7 mouse cellular contexts compared by ENCODE assay signal in the genomic region with DNA sequence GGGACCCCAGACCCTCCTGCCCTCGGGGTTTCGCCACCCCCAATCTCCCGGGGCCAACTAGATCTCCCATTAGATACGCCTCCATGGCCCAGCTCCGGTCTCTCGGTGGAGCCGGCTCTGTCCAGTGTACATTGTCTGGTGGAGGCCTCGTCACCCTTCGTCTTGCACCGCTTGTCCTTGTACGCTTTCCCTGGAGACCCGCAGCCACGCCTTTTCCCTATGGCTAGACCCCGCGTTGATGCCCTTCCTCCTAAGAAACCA. TPM values are rescaled to one million over a fixed set of nuclear protein-coding genes. Genes with fewer than 3 reads are reported as not detected.
A peak's percentile ranks its signal among the peaks of the same experiment; 100 is the strongest.
DNase-seq lines count a peak whose midpoint lies in the region; ATAC-seq and TF ChIP-seq lines count a peak whose summit lies in the region.

No protein-coding gene starts in this region.

- H3K9me3 ChIP-seq in lung, embryonic 16.5 days (ENCODE audit: control insufficient read depth, low read length), result no peaks in the 10 kb centered on the region
- H3K9me3 ChIP-seq in forebrain, embryonic 10.5 days, result no peaks in the 10 kb centered on the region
- no peaks in the 10 kb centered on the region for H3K9me3 ChIP-seq in limb, embryonic 12.5 days

- no peak overlapping the region for H3K27ac ChIP-seq in lung, embryonic 16.5 days (ENCODE audit: low read length)
- peak overlapping the region; percentile 89 for H3K27ac ChIP-seq in forebrain, embryonic 10.5 days
- no peak overlapping the region for H3K27ac ChIP-seq in limb, embryonic 12.5 days
- H3K27ac ChIP-seq in small intestine, adult 2 months (ENCODE audit: insufficient read depth, low read depth, low read length), result no peak overlapping the region

- peaks cover 15% of the 10 kb centered on the region for H3K4me1 ChIP-seq in lung, embryonic 16.5 days (replicated peaks; ENCODE audit: control insufficient read depth, insufficient read depth, low read length)
- peaks cover 21% of the 10 kb centered on the region for H3K4me1 ChIP-seq in forebrain, embryonic 10.5 days
- peaks cover 18% of the 10 kb centered on the region for H3K4me1 ChIP-seq in limb, embryonic 12.5 days (replicated peaks)
- H3K4me1 ChIP-seq in small intestine, adult 2 months (ENCODE audit: control insufficient read depth, insufficient read depth, insufficient read length, low read length), result peaks cover 6% of the 10 kb centered on the region

- peak overlapping the region; percentile 90 for H3K4me2 ChIP-seq in lung, embryonic 16.5 days (ENCODE audit: low read depth, low read length)
- H3K4me2 ChIP-seq in limb, embryonic 12.5 days, result peak overlapping the region; percentile 73

- ATAC-seq in lung, embryonic 16.5 days (ENCODE audit: low read depth), result no peak
- ATAC-seq in limb, embryonic 12.5 days (ENCODE audit: insufficient number of reproducible peaks, insufficient read depth, low FRiP score, low TSS enrichment, low read depth), result no peak

- WGBS in lung, embryonic 16.5 days, result 0% methylated on average over 15 of the region's 15 CpGs
- 4% methylated on average over 15 of the region's 15 CpGs for WGBS in forebrain, embryonic 10.5 days
- 4% methylated on average over 15 of the region's 15 CpGs for WGBS in limb, embryonic 12.5 days
- WGBS in small intestine, adult 2 months, result under 1% methylated on average over 15 of the region's 15 CpGs

- H3K4me3 ChIP-seq in lung, embryonic 16.5 days (ENCODE audit: low read length), result peak overlapping the region; percentile 73
- H3K4me3 ChIP-seq in forebrain, embryonic 10.5 days, result peak overlapping the region; percentile 84
- peak overlapping the region; percentile 59 for H3K4me3 ChIP-seq in limb, embryonic 12.5 days (replicated peaks)
- H3K4me3 ChIP-seq in small intestine, adult 2 months (ENCODE audit: low read depth, low read length), result peak overlapping the region; percentile 89

- DNase-seq in lung, adult 18-20 months, result no peak
- DNase-seq in forebrain, embryonic 10.5 days (ENCODE audit: extremely low spot score, low spot score), result no peak
- no peak for DNase-seq in layer of hippocampus, adult 8-10 months (ENCODE audit: low spot score in 2 of 2)
- no peak for DNase-seq in frontal cortex, postnatal 25 days (ENCODE audit: low spot score in 2 of 2)

- no peaks in the 10 kb centered on the region; the same call in 1 of the 2 replicates for H3K27me3 ChIP-seq in lung, embryonic 16.5 days (ENCODE audit: control insufficient read depth, insufficient read depth, low read depth, low read length)
- H3K27me3 ChIP-seq in forebrain, embryonic 10.5 days (ENCODE audit: poor library complexity, severe bottlenecking), result no peaks in the 10 kb centered on the region
- no peaks in the 10 kb centered on the region for H3K27me3 ChIP-seq in limb, embryonic 12.5 days
- no peaks in the 10 kb centered on the region for H3K27me3 ChIP-seq in small intestine, adult 2 months (ENCODE audit: control insufficient read depth, insufficient read depth, low read length)

- H3K36me3 ChIP-seq in lung, embryonic 16.5 days (ENCODE audit: control insufficient read depth, insufficient read depth, low read length), result no peaks in the 10 kb centered on the region
- peaks cover 23% of the 10 kb centered on the region for H3K36me3 ChIP-seq in forebrain, embryonic 10.5 days (replicated peaks)
- H3K36me3 ChIP-seq in limb, embryonic 12.5 days, result no peaks in the 10 kb centered on the region
- H3K36me3 ChIP-seq in small intestine, adult 2 months (ENCODE audit: control insufficient read depth, insufficient read depth, low read length), result no peaks in the 10 kb centered on the region

- no peak for TF ChIP-seq CTCF in small intestine, adult 2 months (IDR thresholded peaks at IDR 0.05; ENCODE audit: extremely low read depth, insufficient read length, insufficient replicate concordance, low read depth, low read length)

- no peak for TF ChIP-seq POLR2A in small intestine, adult 2 months (IDR thresholded peaks at IDR 0.05; ENCODE audit: low read depth, low read length)

- peak overlapping the region; percentile 72 for H3K9ac ChIP-seq in lung, embryonic 16.5 days (ENCODE audit: low read length)
- peak overlapping the region; percentile 66 for H3K9ac ChIP-seq in limb, embryonic 12.5 days (replicated peaks)

RNA-seq across cellular contexts. Expression of a gene that starts 0.6 kb away (rescaled TPM):
- polyA plus RNA-seq in lung, embryonic 16.5 days (2015; fragmentation: Nextera tagmentation; extraction: Ambion mirVana), result 76.7 and 82.8 TPM in 2 replicates
- polyA plus RNA-seq in forebrain, embryonic 10.5 days (2016; fragmentation: Nextera tagmentation; extraction: Ambion mirVana), result 112 and 114 TPM in 2 replicates
- 52.2 and 54.3 TPM in 2 replicates for polyA plus RNA-seq in limb, embryonic 12.5 days (2016; fragmentation: Nextera tagmentation; extraction: Ambion mirVana)
- polyA plus RNA-seq in small intestine, adult 2 months (2012; rRNA removed), result 7.8 and 22.1 TPM in 2 replicates
- 1 to 10 TPM in 1 of 4 experiments, under 1 TPM in 3; 0.63 to 1.1 (median 0.75) TPM for total RNA-seq in layer of hippocampus, adult 8-10 months (2022)

RNA-seq across cellular contexts. Expression of a gene that starts 0.9 kb away (rescaled TPM):
- polyA plus RNA-seq in lung, embryonic 16.5 days (2015; fragmentation: Nextera tagmentation; extraction: Ambion mirVana), result 0.69 and 1.1 TPM in 2 replicates
- 0.94 and 1.2 TPM in 2 replicates for polyA plus RNA-seq in forebrain, embryonic 10.5 days (2016; fragmentation: Nextera tagmentation; extraction: Ambion mirVana)
- polyA plus RNA-seq in limb, embryonic 12.5 days (2016; fragmentation: Nextera tagmentation; extraction: Ambion mirVana), result 0.40 and 0.63 TPM in 2 replicates
- 0.43 and 0.44 TPM in 2 replicates for polyA plus RNA-seq in small intestine, adult 2 months (2012; rRNA removed)
- 1 to 10 TPM in 1 of 4 experiments, under 1 TPM in 3; 0.22 to 1.1 (median 0.66) TPM for total RNA-seq in layer of hippocampus, adult 8-10 months (2022)

RNA-seq across cellular contexts. Expression of a gene that starts 16.9 kb away (rescaled TPM):
- polyA plus RNA-seq in lung, embryonic 16.5 days (2015; fragmentation: Nextera tagmentation; extraction: Ambion mirVana), result 103 and 133 TPM in 2 replicates
- 148 and 158 TPM in 2 replicates for polyA plus RNA-seq in forebrain, embryonic 10.5 days (2016; fragmentation: Nextera tagmentation; extraction: Ambion mirVana)
- 186 and 196 TPM in 2 replicates for polyA plus RNA-seq in limb, embryonic 12.5 days (2016; fragmentation: Nextera tagmentation; extraction: Ambion mirVana)
- 21.8 and 43.8 TPM in 2 replicates for polyA plus RNA-seq in small intestine, adult 2 months (2012; rRNA removed)
- total RNA-seq in layer of hippocampus, adult 8-10 months (2022), result 100 to 1,000 TPM; 246 to 260 (median 252) TPM

RNA-seq across cellular contexts. Expression of a gene that starts 41.6 kb away (rescaled TPM):
- 8.4 and 11.0 TPM in 2 replicates for polyA plus RNA-seq in lung, embryonic 16.5 days (2015; fragmentation: Nextera tagmentation; extraction: Ambion mirVana)
- polyA plus RNA-seq in forebrain, embryonic 10.5 days (2016; fragmentation: Nextera tagmentation; extraction: Ambion mirVana), result 10.2 and 10.3 TPM in 2 replicates
- 13.0 and 14.4 TPM in 2 replicates for polyA plus RNA-seq in limb, embryonic 12.5 days (2016; fragmentation: Nextera tagmentation; extraction: Ambion mirVana)
- polyA plus RNA-seq in small intestine, adult 2 months (2012; rRNA removed), result 17.1 and 35.1 TPM in 2 replicates
- total RNA-seq in layer of hippocampus, adult 8-10 months (2022), result 10 to 100 TPM; 37.6 to 42.8 (median 40.0) TPM

RNA-seq across cellular contexts. Expression of a gene that starts 45.4 kb away (rescaled TPM):
- polyA plus RNA-seq in lung, embryonic 16.5 days (2015; fragmentation: Nextera tagmentation; extraction: Ambion mirVana), result 0.55 and 1.1 TPM in 2 replicates
- 0.49 and 0.63 TPM in 2 replicates for polyA plus RNA-seq in forebrain, embryonic 10.5 days (2016; fragmentation: Nextera tagmentation; extraction: Ambion mirVana)
- 0.73 and 1.6 TPM in 2 replicates for polyA plus RNA-seq in limb, embryonic 12.5 days (2016; fragmentation: Nextera tagmentation; extraction: Ambion mirVana)
- polyA plus RNA-seq in small intestine, adult 2 months (2012; rRNA removed), result 0.30 and 0.91 TPM in 2 replicates
- under 1 TPM in 1 of 4 experiments, not detected in 3; 0.39 TPM for total RNA-seq in layer of hippocampus, adult 8-10 months (2022)
